Mouse (Mus musculus) intestine, postnatal 0 days (tissue): ENCODE results near the gene Skor1. TPM values are rescaled to one million over a fixed set of nuclear protein-coding genes. Genes with fewer than 3 reads are reported as not detected.
A peak's percentile ranks its signal among the peaks of the same experiment; 100 is the strongest.

ENCODE experiments used
- ATAC-seq: fragments of 200-750 bp; cut with Nextera tagmentation; 2 replicates; pipeline ENCODE4 v1.8.0; 2017; ENCODE audit warnings: mild to moderate bottlenecking, moderate TSS enrichment, moderate library complexity
- H3K27ac ChIP-seq: fragments of 300-500 bp; sonication (generic); 2 replicates; pipeline ENCODE4 v1.5.1; 2014; ENCODE audit warnings: mild to moderate bottlenecking, low read depth, low read length, moderate library complexity
- H3K27me3 ChIP-seq: fragments of 300-500 bp; sonication (generic); replicated peaks from 2 replicates; pipeline ENCODE4 v1.6.1; 2014; ENCODE audit warnings: low read length, mixed read lengths; ENCODE audit not compliant: control insufficient read depth, insufficient read depth
- H3K36me3 ChIP-seq: fragments of 300-500 bp; sonication (generic); 2 replicates; pipeline ENCODE4 v1.6.1; 2014; ENCODE audit warnings: mild to moderate bottlenecking, moderate library complexity; ENCODE audit not compliant: control insufficient read depth, insufficient read depth
- H3K4me1 ChIP-seq: fragments of 300-500 bp; sonication (generic); replicated peaks from 2 replicates; pipeline ENCODE4 v1.6.1; 2014; ENCODE audit warnings: antibody characterized with exemption, low read length, mixed read lengths; ENCODE audit not compliant: control insufficient read depth, insufficient read depth
- H3K4me2 ChIP-seq: fragments of 300-500 bp; sonication (generic); replicated peaks from 2 replicates; pipeline ENCODE4 v1.6.1; 2014; ENCODE audit warnings: low read depth, mild to moderate bottlenecking, moderate library complexity
- H3K4me3 ChIP-seq: fragments of 300-500 bp; sonication (generic); 2 replicates; pipeline ENCODE4 v1.5.1; 2014; ENCODE audit warnings: low read depth, low read length
- H3K9ac ChIP-seq: fragments of 300-500 bp; sonication (generic); 2 replicates; pipeline ENCODE4 v1.6.1; 2014; ENCODE audit warnings: mild to moderate bottlenecking, low read depth, low read length
- H3K9me3 ChIP-seq: fragments of 300-500 bp; sonication (generic); 2 replicates; pipeline ENCODE4 v1.6.1; 2016; ENCODE audit warnings: mixed run types; ENCODE audit not compliant: control insufficient read depth
- CTCF ChIP-seq: sonication (generic); IDR thresholded peaks from 2 replicates; pipeline ENCODE4 v1.5.1; 2016; ENCODE audit warnings: low read depth, mild to moderate bottlenecking, control low read depth, antibody characterized with exemption, moderate library complexity
- WGBS: fragments of 180-500 bp; shearing (Covaris S2); extraction: QIAGEN DNeasy Blood & Tissue Kit; methylation state at CpG from one replicate; pipeline ENCODE4 v1.1.7; 2014; 5-methylcytosine and 5-hydroxymethylcytosine counted together
- polyA plus RNA-seq: library from polyadenylated mRNA; unstranded; fragments of >200 nt; fragmentation: Nextera tagmentation; extraction: Ambion mirVana; gene quantifications from 2 replicates; pipeline ENCODE4 v1.2.1, GENCODE M21; 2015

Gene Skor1
- polyA plus RNA-seq, 1 experiment from 2014 or later: not detected

GRCm38 (mm10) chr9:63112514-63112913 is 36.2 kb downstream of the Skor1 start:
- no peak for TF ChIP-seq CTCF
- no peaks in the 10 kb centered on the region for H3K36me3 ChIP-seq
- no peak for ATAC-seq
- H3K27ac ChIP-seq: no peak overlapping the region
- no peak overlapping the region for H3K4me2 ChIP-seq
- H3K4me3 ChIP-seq: no peak overlapping the region
- H3K27me3 ChIP-seq: no peaks in the 10 kb centered on the region
- H3K4me1 ChIP-seq: peaks cover 4% of the 10 kb centered on the region; the same call in 1 of the 2 replicates
- H3K9me3 ChIP-seq: no peaks in the 10 kb centered on the region
- 65% methylated on average over 3 of the region's 3 CpGs for WGBS
- H3K9ac ChIP-seq: no peak overlapping the region

GRCm38 (mm10) chr9:63109782-63110087 is 39.0 kb downstream of the Skor1 start:
- H3K4me3 ChIP-seq: peak overlapping the region; percentile 55
- no peak for TF ChIP-seq CTCF
- peaks cover 4% of the 10 kb centered on the region; the same call in 1 of the 2 replicates for H3K4me1 ChIP-seq
- 13% methylated on average over 2 of the region's 2 CpGs for WGBS
- no peaks in the 10 kb centered on the region for H3K9me3 ChIP-seq
- ATAC-seq: peak; percentile 5; the same call in 1 of the 2 replicates
- H3K27me3 ChIP-seq: no peaks in the 10 kb centered on the region
- H3K27ac ChIP-seq: peak overlapping the region; percentile 88; the same call in 1 of the 2 replicates
- H3K9ac ChIP-seq: no peak overlapping the region
- H3K36me3 ChIP-seq: no peaks in the 10 kb centered on the region
- peak overlapping the region; percentile 67 for H3K4me2 ChIP-seq

DNA sequence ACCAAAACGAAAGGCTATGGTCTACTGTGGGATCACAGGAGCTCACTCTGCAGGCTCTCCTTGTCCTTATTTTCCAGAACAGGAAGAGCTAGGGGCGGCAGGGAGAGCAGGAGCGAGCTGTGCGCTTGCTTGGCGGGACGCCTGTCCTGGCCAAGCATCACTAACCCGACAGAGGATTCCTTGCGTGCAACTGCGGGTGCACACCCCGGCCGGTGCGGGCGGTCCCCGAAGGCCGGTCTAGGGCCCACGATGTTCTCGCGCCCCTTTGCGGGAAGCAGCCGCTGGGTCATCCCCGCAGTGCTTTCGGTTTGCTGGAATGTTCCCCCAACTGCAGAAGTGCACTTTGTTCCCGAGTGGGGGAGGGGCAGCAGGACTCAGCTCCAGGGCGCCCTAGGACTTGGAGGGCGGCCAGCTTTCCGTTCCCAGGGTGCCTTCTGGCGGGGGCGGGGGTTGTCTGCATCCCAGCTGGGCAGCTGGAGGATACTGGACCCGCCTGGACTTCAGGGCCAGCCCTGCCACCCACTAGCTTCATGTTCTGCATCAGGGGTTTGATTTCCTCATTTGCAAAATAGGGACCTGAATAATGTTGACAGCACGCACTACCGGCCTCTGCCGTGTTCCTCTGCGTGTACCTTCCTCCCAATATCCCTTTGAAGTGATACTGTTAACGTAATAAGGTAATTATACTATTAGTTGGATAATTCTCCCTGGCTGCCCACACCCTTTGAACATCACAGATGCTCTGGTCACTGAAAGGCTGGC is 39.6 kb downstream of the Skor1 start:
- WGBS: under 1% methylated on average over 34 of the region's 34 CpGs
- Histone ChIP-seq H3K27ac (peak overlapping the region; percentile 88), H3K4me2 (peak overlapping the region; percentile 67), H3K27me3 (no peaks in the 10 kb centered on the region), H3K36me3 (no peaks in the 10 kb centered on the region), H3K4me3 (peak overlapping the region; percentile 55), H3K4me1 (peaks cover 4% of the 10 kb centered on the region; the same call in 1 of the 2 replicates), H3K9ac (peak overlapping the region; percentile 54), H3K9me3 (no peaks in the 10 kb centered on the region)
- TF ChIP-seq CTCF: peak; percentile 53
- ATAC-seq: peak; percentile 85

DNA sequence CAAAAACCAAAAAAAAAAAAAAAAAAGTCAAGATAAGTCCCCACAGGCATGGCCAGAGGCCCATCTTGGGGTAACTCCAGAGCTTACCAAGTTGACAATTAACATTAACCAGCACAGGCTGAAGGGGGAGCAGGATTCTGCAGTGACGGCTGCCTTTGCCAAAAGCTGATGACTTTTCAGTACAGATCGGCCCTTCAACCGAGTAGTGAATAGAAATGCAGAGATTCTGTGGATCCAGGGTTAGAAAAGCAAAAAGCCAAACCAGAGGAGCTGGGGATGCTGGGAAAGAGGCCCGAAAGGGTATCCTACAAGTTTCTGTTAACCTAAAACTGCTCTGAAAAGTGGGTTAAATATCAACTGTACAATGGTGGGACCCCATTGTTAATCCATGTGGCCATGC is 40.2 kb downstream of the Skor1 start:
- H3K9me3 ChIP-seq: no peaks in the 10 kb centered on the region
- TF ChIP-seq CTCF: peak; percentile 13; the same call in 1 of the 2 replicates
- no peaks in the 10 kb centered on the region for H3K27me3 ChIP-seq
- no peak for ATAC-seq
- H3K4me2 ChIP-seq: peak overlapping the region; percentile 67
- no peaks in the 10 kb centered on the region for H3K36me3 ChIP-seq
- peaks cover 4% of the 10 kb centered on the region; the same call in 1 of the 2 replicates for H3K4me1 ChIP-seq
- peak overlapping the region; percentile 88 for H3K27ac ChIP-seq
- 29% methylated on average over 4 of the region's 4 CpGs for WGBS
- peak overlapping the region; percentile 55 for H3K4me3 ChIP-seq
- H3K9ac ChIP-seq: peak overlapping the region; percentile 54

GRCm38 (mm10) chr9:63100660-63101059 is 48.1 kb downstream of the Skor1 start:
- no peak for TF ChIP-seq CTCF
- 87% methylated on average over 5 of the region's 5 CpGs for WGBS
- Histone ChIP-seq H3K4me1 (no peaks in the 10 kb centered on the region), H3K9ac (no peak overlapping the region), H3K27ac (no peak overlapping the region), H3K27me3 (no peaks in the 10 kb centered on the region), H3K9me3 (no peaks in the 10 kb centered on the region), H3K4me3 (no peak overlapping the region), H3K36me3 (no peaks in the 10 kb centered on the region), H3K4me2 (no peak overlapping the region)
- no peak for ATAC-seq

DNA sequence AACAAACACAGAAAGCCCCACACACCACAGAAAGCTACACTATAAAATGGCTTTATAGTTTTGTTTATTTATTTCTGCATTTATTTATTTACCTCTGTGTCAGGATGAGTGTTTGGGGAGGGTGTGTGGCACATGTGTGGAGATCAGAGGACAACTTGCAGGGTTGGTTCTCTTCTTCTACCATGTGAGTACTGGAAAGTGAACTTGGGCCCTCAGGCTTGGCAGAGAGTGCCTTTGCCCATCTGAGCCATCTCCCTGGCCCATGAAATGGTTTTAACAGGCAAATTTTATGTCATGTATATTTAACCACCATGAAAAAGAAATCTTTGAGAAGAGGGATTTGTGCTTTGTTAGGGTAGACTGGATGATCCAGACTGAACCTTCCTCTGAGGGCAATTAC is 48.9 kb downstream of the Skor1 start:
- ATAC-seq: no peak
- no peaks in the 10 kb centered on the region for H3K4me1 ChIP-seq
- no peak overlapping the region for H3K27ac ChIP-seq
- H3K36me3 ChIP-seq: no peaks in the 10 kb centered on the region
- no peak overlapping the region for H3K4me2 ChIP-seq
- H3K9ac ChIP-seq: no peak overlapping the region
- no peaks in the 10 kb centered on the region for H3K27me3 ChIP-seq
- no peak overlapping the region for H3K4me3 ChIP-seq
- no peak for TF ChIP-seq CTCF
- H3K9me3 ChIP-seq: no peaks in the 10 kb centered on the region
